Mouse (Mus musculus) left cerebral cortex, postnatal 25 days (tissue): ENCODE results near the gene Nup93. TPM values are rescaled to one million over a fixed set of nuclear protein-coding genes. Genes with fewer than 3 reads are reported as not detected.
A peak's percentile ranks its signal among the peaks of the same experiment; 100 is the strongest.

Experiments used
- DNase-seq, 2 experiments: peaks; one replicate each; pipeline ENCODE4 v3.0.0; 2022; ENCODE audit warnings: low spot score in 2 of 2, mixed read lengths in 1 of 2
- intact Hi-C: fragments of 180-260 bp; cut with DNase I; formaldehyde crosslinking; loops from one replicate; pipeline ENCODE4 v1.15.1; 2025
- total RNA-seq, 2 experiments: library from RNA; stranded (reverse); gene quantifications; 2 replicates each; pipeline ENCODE4 v1.2.3; 2021

The Nup93 gene
- total RNA-seq, 2 experiments from 2014 or later, result 40.7 to 62.8 TPM

GRCm38 (mm10) chr8:94249836-94250435 is 35.6 kb downstream of the Nup93 start:
- no peak for DNase-seq
- intact Hi-C loops, result no loop called here

DNA sequence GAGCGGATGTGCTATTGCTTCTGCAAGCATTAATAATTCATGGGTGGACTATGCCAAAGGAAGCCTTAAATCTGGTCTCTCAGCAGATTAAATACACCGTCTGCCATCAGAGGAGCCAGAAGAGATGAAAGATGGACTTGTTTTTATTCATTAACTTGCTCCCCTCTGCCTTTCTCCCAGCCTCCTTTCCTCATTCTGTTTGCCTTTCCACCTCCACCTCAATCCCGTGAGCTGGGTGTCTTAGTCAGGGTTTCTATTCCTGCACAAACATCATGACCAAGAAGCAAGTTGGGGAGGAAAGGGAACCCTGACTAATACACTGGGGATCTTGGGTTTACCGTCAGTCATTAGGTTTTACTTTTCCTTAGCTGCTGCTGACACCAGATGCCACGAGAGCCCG is 44.5 kb downstream of the Nup93 start:
- DNase-seq, result no peak
- intact Hi-C loops, result no loop called here

GRCm38 (mm10) chr8:94262626-94263297 is 48.4 kb downstream of the Nup93 start:
- intact Hi-C loops, result no loop called here
- DNase-seq, result peak in 1 of 2 experiments; percentile 64

- peak; percentile 55 to 78 for DNase-seq
- intact Hi-C loops, result loop anchor here (5.0 kb wide), 1 partner anchor 39 kb away; no protein-coding TSS in a partner anchor
Measured at GRCm38 (mm10) chr8:94266344-94267191, 52.2 kb downstream of the Nup93 start.

GRCm38 (mm10) chr8:94268359-94268890 is 54.1 kb downstream of the Nup93 start:
- intact Hi-C loops, result loop anchor here (2.0 to 5.0 kb wide), 2 partner anchors 41 to 58 kb away; no protein-coding TSS in a partner anchor
- DNase-seq, result no peak

GRCm38 (mm10) chr8:94270309-94270708 is 55.9 kb downstream of the Nup93 start:
- intact Hi-C loops, result no loop called here

DNA sequence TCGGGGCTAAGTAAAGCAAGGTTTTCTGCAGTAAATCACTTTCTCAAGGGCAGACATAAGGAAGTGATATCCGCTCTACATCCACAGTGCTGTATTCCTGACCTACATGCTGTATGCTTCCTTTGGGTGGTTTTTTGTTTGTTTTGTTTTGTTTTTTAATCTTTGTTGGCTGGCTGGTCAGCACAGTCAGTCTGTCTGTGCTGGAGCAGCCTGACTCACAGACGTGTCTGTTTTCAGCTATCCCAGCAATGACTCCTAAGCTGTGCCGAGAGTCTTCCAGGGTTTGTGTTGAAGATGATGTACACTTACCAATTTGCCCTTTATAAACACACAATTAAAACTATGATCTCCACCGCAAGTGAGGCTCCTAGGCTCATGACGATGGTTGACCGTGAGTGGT is 56.7 kb downstream of the Nup93 start:
- DNase-seq, result no peak
- intact Hi-C loops, result no loop called here

More at GRCm38 (mm10) chr8:94270309-94270708, 55.9 kb downstream of the Nup93 start:
- DNase-seq, result no peak

DNA sequence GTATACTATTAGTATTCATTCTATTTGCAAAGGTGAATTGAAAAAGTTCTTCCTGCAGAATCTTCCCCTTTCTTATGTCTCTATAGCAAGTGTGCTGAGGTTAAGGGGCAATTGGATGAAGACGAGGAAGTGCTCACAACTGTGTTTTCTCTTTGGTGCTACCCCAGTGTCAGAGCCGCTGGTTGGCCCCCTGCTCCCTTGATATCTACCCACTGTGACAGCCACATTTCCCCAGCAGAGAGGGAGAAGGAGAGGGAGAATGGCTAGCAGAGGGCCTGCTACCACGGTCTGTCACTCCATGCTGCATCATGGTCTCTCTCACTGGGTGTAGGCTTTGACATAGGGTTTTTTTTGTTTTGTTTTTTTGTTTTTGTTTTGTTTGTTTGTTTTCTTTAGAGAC is 58.2 kb downstream of the Nup93 start:
- intact Hi-C loops, result no loop called here
- DNase-seq, result no peak

- intact Hi-C loops, result no loop called here
Measured at GRCm38 (mm10) chr8:94273289-94273850, 59.0 kb downstream of the Nup93 start.

GRCm38 (mm10) chr8:94274030-94274429 is 59.7 kb downstream of the Nup93 start:
- DNase-seq, result peak in 1 of 2 experiments; percentile 74
- intact Hi-C loops, result no loop called here

More at GRCm38 (mm10) chr8:94273289-94273850, 59.0 kb downstream of the Nup93 start:
- DNase-seq, result peak in 1 of 2 experiments; percentile 57

DNA sequence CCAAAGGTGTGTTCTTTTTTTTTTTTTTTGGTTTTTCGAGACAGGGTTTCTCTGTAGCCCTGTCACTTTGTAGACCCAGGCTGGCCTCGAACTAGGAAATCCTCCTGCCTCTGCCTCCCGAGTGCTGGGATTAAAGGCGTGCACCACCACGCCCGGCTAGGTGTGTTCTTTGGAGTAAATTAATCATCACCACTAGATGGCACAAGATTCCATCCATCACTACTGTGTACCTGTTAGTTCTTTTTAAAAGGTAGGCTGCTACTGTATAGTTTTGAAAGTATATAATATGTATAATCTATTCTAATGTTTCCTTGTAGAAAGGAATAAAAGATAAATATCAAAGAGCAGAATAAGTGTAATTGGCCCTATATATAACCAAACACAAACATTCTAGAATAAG is 63.9 kb downstream of the Nup93 start:
- intact Hi-C loops, result no loop called here
- DNase-seq, result no peak

DNA sequence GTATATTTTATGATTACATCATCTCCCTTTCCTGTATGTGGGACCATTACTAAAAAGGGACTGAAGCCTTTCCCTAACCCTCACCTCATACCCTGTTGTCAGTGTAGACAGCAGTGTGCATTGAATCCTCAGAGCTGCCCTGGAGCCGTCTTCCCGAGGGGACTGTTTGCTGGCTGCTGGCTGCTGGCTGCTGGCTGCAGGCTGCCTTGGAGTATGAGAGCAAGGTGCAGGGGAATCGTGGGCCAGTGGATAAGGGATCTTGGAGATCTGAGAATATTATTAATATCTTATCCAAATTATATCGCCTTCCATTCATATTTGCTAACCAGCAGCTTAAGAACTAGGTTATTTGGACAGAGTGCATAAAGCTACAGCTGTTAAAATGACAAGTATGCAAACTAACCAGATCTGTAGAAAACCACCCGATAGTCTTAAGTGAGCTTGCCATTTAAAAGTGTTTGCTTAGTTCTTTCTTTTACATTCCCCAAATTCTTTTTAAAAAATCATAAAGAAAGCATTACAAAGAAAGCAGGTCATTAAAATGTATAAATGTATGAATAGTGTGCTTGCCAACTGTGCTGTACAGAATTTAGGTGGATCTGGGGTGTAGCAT is 65.7 kb downstream of the Nup93 start:
- DNase-seq, result no peak
- intact Hi-C loops, result no loop called here

GRCm38 (mm10) chr8:94282453-94282985 is 68.2 kb downstream of the Nup93 start:
- DNase-seq, result no peak
- intact Hi-C loops, result no loop called here

DNA sequence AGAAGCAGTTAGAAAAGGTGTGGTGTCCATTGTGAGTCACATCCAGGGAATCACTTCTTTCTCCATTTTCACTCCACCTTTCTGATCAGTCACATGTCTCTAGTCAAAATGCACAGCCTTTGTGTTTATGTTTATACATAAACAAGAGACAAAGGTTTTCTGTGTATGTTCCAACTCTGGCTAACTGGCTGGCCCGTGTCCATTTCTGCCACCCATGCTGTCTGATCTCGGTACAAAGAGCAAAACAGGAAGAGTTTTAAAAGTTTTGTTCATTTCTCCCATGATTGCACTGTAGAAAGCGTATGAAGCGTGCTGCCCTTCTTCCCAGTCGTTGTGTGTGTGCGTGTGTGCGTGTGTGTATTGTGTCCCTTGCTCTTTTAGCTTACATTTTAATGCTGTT is 69.8 kb downstream of the Nup93 start:
- intact Hi-C loops, result no loop called here
- DNase-seq, result no peak

- intact Hi-C loops, result no loop called here
- peak in 1 of 2 experiments; percentile 78 for DNase-seq
Measured at GRCm38 (mm10) chr8:94290606-94291005, 76.2 kb downstream of the Nup93 start.

DNA sequence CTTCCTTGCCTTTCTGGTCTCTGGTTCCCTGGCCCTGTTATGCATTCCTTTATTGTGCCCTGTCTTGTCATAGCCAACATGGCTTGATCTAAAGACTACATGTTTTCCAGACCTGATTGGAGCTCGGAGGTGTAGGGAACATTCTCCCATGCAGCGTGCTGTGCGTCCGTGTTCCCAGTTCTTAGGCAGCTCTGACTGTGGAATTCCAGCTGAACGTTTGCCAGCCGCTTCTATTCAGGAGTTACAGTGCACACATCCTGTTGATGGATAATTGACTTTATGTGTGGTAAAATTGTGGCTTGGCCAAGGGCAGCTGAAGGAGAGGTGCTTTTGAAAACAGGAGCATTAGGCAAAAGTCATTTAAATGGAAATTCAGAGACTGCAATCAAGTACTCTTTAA is 77.7 kb downstream of the Nup93 start:
- DNase-seq, result no peak

DNA sequence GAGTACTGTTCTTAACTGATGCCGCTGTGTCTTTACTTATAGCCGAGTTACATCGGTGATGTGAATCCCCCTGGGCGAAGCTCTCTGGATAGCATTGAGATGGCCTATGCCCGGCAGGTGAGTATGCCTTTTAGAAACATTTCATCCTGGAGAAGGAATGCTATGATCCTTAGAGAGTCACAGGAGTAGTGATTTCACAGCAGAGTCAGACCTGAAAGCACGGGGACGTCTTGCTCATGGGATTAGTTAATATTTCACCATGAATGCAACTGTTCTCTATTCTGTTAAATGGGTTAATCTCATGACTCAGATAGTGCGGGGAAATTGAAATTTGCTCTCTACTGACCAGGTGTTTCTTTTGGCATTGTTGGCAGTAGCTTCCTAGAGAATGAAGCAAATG is 78.3 kb downstream of the Nup93 start:
- intact Hi-C loops, result no loop called here
- DNase-seq, result no peak

More for the DNA sequence above, 77.7 kb downstream of the Nup93 start:
- intact Hi-C loops, result no loop called here

- DNase-seq, result peak in 1 of 2 experiments; percentile 66
Measured at GRCm38 (mm10) chr8:94295687-94296086, 81.3 kb downstream of the Nup93 start.

More at GRCm38 (mm10) chr8:94295687-94296086, 81.3 kb downstream of the Nup93 start:
- intact Hi-C loops, result no loop called here
